Mouse (Mus musculus): ENCODE results near the gene Nhlrc4. TPM values are rescaled to one million over a fixed set of nuclear protein-coding genes. Genes with fewer than 3 reads are reported as not detected.
A peak's percentile ranks its signal among the peaks of the same experiment; 100 is the strongest.

Gene Nhlrc4
- polyA plus RNA-seq, 1 experiment from 2014 or later = not detected

DNA sequence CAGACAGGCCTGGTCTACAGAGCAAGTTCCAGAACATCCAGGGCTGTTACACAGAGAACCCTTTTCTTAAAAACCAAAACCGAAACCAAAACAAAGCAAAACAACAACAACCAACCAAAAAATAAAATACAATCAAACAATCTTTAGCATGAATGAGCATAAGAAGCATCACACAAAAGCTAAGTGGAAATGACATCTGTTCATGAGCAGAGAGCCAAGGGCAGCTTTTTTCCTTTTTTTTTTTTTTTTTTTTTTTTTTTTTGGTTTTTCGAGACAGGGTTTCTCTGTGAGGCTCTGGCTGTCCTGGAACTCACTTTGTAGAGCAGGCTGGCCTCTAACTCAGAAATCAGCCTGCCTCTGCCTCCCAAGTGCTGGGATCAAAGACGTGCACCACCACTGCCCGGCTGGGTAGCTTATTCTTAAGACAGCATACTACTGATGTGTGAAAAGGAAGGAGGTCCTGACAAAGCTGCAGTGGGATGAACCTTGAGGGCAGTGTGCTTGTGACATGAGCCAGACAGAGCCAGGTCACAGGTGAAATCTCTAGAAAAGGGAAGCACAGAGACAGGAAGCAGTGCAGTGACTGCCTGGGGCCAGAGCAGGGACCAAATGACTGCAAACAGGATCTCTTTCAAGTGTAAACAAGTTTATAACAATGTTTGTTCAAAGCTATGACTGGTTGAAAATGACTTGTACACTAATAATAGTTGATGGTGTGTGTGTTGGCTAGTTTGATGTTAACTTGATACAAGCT lies 26.4 kb upstream of the Nhlrc4 start:
- H3K4me2 ChIP-seq (replicated peaks; ENCODE audit: low read depth) = no peak overlapping the region
- H3K36me3 ChIP-seq (ENCODE audit: control insufficient read depth, insufficient read depth, low read length) = no peaks in the 10 kb centered on the region
- ATAC-seq (ENCODE audit: low FRiP score, low TSS enrichment) (no peak), DNase-seq (ENCODE audit: low spot score) (no peak)
- H3K4me1 ChIP-seq (replicated peaks; ENCODE audit: control insufficient read depth, insufficient read depth) = no peaks in the 10 kb centered on the region
- no peak overlapping the region for H3K9ac ChIP-seq (ENCODE audit: low read length)
- no peaks in the 10 kb centered on the region for H3K9me3 ChIP-seq (ENCODE audit: control insufficient read depth, low read length)
- TF ChIP-seq EP300 (optimal IDR thresholded peaks at IDR 0.05) = no peak
- no peak for TF ChIP-seq CTCF (IDR thresholded peaks at IDR 0.05; ENCODE audit: low read depth)
- H3K27ac ChIP-seq (replicated peaks) = no peak overlapping the region
- H3K27me3 ChIP-seq (ENCODE audit: control insufficient read depth, insufficient read depth, low read length) = no peaks in the 10 kb centered on the region
- no peak overlapping the region for H3K4me3 ChIP-seq (ENCODE audit: low read depth, low read length)
- WGBS = 80% methylated on average over 4 of the region's 4 CpGs

- no peak for TF ChIP-seq EP300 (optimal IDR thresholded peaks at IDR 0.05)
- peak; percentile 42 for TF ChIP-seq CTCF (IDR thresholded peaks at IDR 0.05; ENCODE audit: low read depth)
- Histone ChIP-seq H3K4me2 (replicated peaks; ENCODE audit: low read depth) (no peak overlapping the region), H3K4me3 (ENCODE audit: low read depth, low read length) (no peak overlapping the region), H3K9ac (ENCODE audit: low read length) (no peak overlapping the region), H3K4me1 (replicated peaks; ENCODE audit: control insufficient read depth, insufficient read depth) (no peaks in the 10 kb centered on the region), H3K9me3 (ENCODE audit: control insufficient read depth, low read length) (no peaks in the 10 kb centered on the region), H3K36me3 (ENCODE audit: control insufficient read depth, insufficient read depth, low read length) (no peaks in the 10 kb centered on the region), H3K27me3 (ENCODE audit: control insufficient read depth, insufficient read depth, low read length) (no peaks in the 10 kb centered on the region), H3K27ac (replicated peaks) (no peak overlapping the region)
- DNase-seq (ENCODE audit: low spot score) = no peak
- WGBS = 83% methylated on average over 9 of the region's 9 CpGs
- no peak for ATAC-seq (ENCODE audit: low FRiP score, low TSS enrichment)
These were observed 25.7 kb upstream of the Nhlrc4 start for GRCm38 (mm10) chr17:25970448-25970847.

DNA sequence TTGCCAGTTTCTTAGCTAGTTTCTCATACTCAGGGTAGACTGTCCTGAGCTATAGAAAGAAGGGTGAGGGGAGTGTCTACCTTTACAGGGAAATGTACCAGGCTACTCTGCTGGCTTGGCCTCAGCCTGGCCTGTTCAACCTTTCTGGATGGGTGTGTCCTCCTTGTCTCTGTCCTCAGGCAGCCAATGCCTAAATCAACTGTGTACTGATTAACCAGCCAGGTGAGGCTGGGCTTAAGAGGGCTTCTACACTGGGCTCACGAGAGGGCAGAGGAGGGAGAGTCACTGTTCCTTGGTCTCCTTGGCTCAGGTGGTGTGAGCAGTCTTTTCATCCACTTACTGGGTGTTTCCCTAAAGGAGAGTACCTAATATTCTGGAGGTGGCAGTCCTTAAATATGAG lies 23.4 kb upstream of the Nhlrc4 start:
- TF ChIP-seq CTCF (IDR thresholded peaks at IDR 0.05; ENCODE audit: low read depth) = no peak
- TF ChIP-seq EP300 (optimal IDR thresholded peaks at IDR 0.05) = no peak
- no peak overlapping the region for H3K4me3 ChIP-seq (ENCODE audit: low read depth, low read length)
- peak; percentile 48 for DNase-seq (ENCODE audit: low spot score)
- H3K36me3 ChIP-seq (ENCODE audit: control insufficient read depth, insufficient read depth, low read length) = no peaks in the 10 kb centered on the region
- H3K9me3 ChIP-seq (ENCODE audit: control insufficient read depth, low read length) = no peaks in the 10 kb centered on the region
- WGBS = 61% methylated on average over 1 of the region's 1 CpGs
- ATAC-seq (ENCODE audit: low FRiP score, low TSS enrichment) = peak; percentile 55; the same call in 1 of the 2 replicates
- no peak overlapping the region for H3K4me2 ChIP-seq (replicated peaks; ENCODE audit: low read depth)
- no peaks in the 10 kb centered on the region for H3K4me1 ChIP-seq (replicated peaks; ENCODE audit: control insufficient read depth, insufficient read depth)
- no peaks in the 10 kb centered on the region for H3K27me3 ChIP-seq (ENCODE audit: control insufficient read depth, insufficient read depth, low read length)
- H3K9ac ChIP-seq (ENCODE audit: low read length) = no peak overlapping the region; the same call in 1 of the 2 replicates
- peak overlapping the region; percentile 26; the same call in 1 of the 2 replicates for H3K27ac ChIP-seq (replicated peaks)

DNA sequence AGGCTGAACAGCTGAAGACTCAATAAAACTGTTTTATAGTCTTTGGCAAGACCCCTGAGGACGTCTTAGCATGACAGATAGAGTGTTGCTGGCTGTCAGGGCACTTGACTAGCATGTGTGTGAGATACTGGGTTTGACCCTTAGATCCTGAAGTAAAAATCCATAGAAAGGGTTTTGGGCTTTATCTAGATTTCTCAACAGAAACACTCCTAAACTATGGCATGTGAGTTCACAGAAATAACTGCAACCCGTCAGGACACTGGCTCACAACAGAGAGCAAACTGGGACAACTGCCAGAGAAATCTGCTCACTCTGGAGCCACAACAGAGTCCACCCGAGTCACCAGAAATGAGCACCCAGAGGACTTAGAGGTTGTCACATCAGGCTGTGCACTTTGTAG lies 22.9 kb upstream of the Nhlrc4 start:
- Histone ChIP-seq H3K27me3 (ENCODE audit: control insufficient read depth, insufficient read depth, low read length) (no peaks in the 10 kb centered on the region), H3K4me3 (ENCODE audit: low read depth, low read length) (no peak overlapping the region), H3K36me3 (ENCODE audit: control insufficient read depth, insufficient read depth, low read length) (no peaks in the 10 kb centered on the region), H3K4me1 (replicated peaks; ENCODE audit: control insufficient read depth, insufficient read depth) (no peaks in the 10 kb centered on the region), H3K9ac (ENCODE audit: low read length) (no peak overlapping the region; the same call in 1 of the 2 replicates), H3K4me2 (replicated peaks; ENCODE audit: low read depth) (no peak overlapping the region), H3K9me3 (ENCODE audit: control insufficient read depth, low read length) (no peaks in the 10 kb centered on the region), H3K27ac (replicated peaks) (no peak overlapping the region)
- DNase-seq (ENCODE audit: low spot score) (no peak), ATAC-seq (ENCODE audit: low FRiP score, low TSS enrichment) (no peak)
- no peak for TF ChIP-seq CTCF (IDR thresholded peaks at IDR 0.05; ENCODE audit: low read depth)
- no peak for TF ChIP-seq EP300 (optimal IDR thresholded peaks at IDR 0.05)
- WGBS = 17% methylated on average over 3 of the region's 3 CpGs

DNA sequence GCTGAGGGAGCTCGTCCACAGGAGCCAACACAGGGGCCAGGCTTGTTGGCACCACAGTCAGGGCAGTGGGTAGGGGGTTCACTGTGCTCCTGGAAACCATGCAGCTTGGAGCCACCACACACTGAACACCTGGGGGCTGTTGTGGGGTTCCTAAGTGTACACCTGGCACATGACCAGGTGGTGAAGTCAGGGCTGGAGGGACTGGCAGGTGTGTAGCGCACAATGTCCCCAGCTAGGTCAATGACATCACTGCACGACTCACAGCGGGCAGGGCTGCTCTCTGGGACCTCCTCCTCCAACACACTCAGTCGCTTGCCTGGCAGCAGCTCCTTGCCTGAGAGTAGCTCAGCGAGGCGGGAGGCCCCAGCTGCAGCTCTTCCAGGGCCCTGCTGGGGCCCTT lies 19.5 kb upstream of the Nhlrc4 start:
- ATAC-seq (ENCODE audit: low FRiP score, low TSS enrichment) (peak; percentile 73), DNase-seq (ENCODE audit: low spot score) (peak; percentile 48)
- TF ChIP-seq EP300 (optimal IDR thresholded peaks at IDR 0.05) (no peak), CTCF (IDR thresholded peaks at IDR 0.05; ENCODE audit: low read depth) (no peak)
- no peak overlapping the region for H3K4me2 ChIP-seq (replicated peaks; ENCODE audit: low read depth)
- H3K36me3 ChIP-seq (ENCODE audit: control insufficient read depth, insufficient read depth, low read length) = peaks cover 8% of the 10 kb centered on the region; the same call in 1 of the 2 replicates
- no peaks in the 10 kb centered on the region for H3K27me3 ChIP-seq (ENCODE audit: control insufficient read depth, insufficient read depth, low read length)
- WGBS = 66% methylated on average over 7 of the region's 7 CpGs
- H3K9ac ChIP-seq (ENCODE audit: low read length) = no peak overlapping the region
- H3K4me1 ChIP-seq (replicated peaks; ENCODE audit: control insufficient read depth, insufficient read depth) = no peaks in the 10 kb centered on the region
- no peak overlapping the region for H3K4me3 ChIP-seq (ENCODE audit: low read depth, low read length)
- no peaks in the 10 kb centered on the region for H3K9me3 ChIP-seq (ENCODE audit: control insufficient read depth, low read length)
- H3K27ac ChIP-seq (replicated peaks) = no peak overlapping the region

- ATAC-seq (ENCODE audit: low FRiP score, low TSS enrichment) = no peak
- H3K4me3 ChIP-seq (ENCODE audit: low read depth, low read length) = no peak overlapping the region
- H3K27me3 ChIP-seq (ENCODE audit: control insufficient read depth, insufficient read depth, low read length) = no peaks in the 10 kb centered on the region
- no peak overlapping the region for H3K27ac ChIP-seq (replicated peaks)
- 93% methylated on average over 7 of the region's 7 CpGs for WGBS
- H3K9ac ChIP-seq (ENCODE audit: low read length) = no peak overlapping the region
- peaks cover 8% of the 10 kb centered on the region; the same call in 1 of the 2 replicates for H3K36me3 ChIP-seq (ENCODE audit: control insufficient read depth, insufficient read depth, low read length)
- H3K4me2 ChIP-seq (replicated peaks; ENCODE audit: low read depth) = no peak overlapping the region
- no peaks in the 10 kb centered on the region for H3K4me1 ChIP-seq (replicated peaks; ENCODE audit: control insufficient read depth, insufficient read depth)
- no peak for DNase-seq (ENCODE audit: low spot score)
- TF ChIP-seq CTCF (IDR thresholded peaks at IDR 0.05; ENCODE audit: low read depth) (no peak), EP300 (optimal IDR thresholded peaks at IDR 0.05) (no peak)
- H3K9me3 ChIP-seq (ENCODE audit: control insufficient read depth, low read length) = no peaks in the 10 kb centered on the region
These were observed 17.7 kb upstream of the Nhlrc4 start for GRCm38 (mm10) chr17:25962413-25962905.

All from stomach, postnatal 0 days (tissue).